Mouse (Mus musculus) layer of hippocampus, adult 8-10 months (tissue): ENCODE results near the gene Olfr1316. TPM values are rescaled to one million over a fixed set of nuclear protein-coding genes. Genes with fewer than 3 reads are reported as not detected.

Experiments used
- DNase-seq, 2 experiments: peaks; one replicate each; pipeline ENCODE4 v3.0.0; 2022; ENCODE audit warnings: low spot score in 2 of 2
- total RNA-seq, 4 experiments: library from RNA; stranded (reverse); gene quantifications; 2 replicates each; pipeline ENCODE4 v1.2.4; 2022

Gene Olfr1316
- not detected for total RNA-seq

DNA sequence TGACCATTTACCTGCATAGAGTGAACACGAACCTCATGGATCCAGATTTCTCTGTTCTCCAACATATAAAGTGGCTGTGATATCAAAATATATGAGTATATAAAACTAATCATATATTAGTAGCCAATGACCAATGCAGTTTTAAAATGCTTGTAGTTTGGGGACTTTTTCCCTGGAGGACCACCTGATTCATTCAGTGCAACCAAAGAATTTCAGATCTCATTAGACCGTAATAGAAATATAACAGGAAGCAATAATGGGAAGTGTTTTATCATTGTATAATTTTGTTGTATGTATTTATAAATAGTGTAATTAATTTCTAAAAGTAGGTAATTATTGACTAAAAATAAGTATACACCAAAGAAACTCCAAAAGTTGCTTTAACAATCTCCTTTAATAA is at the start of gene Olfr1316:
Olfr1316 (minus strand) TSS at position 101 of the 400 bp plus-strand sequence.
- DNase-seq = no peak

DNA sequence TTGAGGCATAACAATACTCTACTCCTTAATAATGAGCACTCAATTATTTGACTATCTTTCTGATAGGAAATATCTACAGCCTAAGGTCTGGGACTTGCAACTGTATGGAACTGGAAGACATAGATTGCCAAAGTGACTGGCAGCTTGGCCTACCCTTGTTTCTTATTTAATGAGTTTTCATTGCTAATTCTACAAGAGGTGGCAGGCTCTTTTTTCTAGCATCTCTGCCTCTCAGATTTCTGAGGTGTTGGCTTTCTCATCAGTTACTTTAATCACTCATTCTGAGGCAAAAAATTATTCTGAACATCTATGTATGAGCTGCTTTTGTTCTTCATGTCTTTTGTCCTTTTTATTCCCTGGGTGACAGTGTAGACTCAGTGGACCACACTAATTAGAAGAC is 19.1 kb upstream of the Olfr1316 start, which contains the start of gene Olfr1318:
Olfr1318 (plus strand) TSS at position 301 of the 400 bp plus-strand sequence.
- DNase-seq = no peak

DNA sequence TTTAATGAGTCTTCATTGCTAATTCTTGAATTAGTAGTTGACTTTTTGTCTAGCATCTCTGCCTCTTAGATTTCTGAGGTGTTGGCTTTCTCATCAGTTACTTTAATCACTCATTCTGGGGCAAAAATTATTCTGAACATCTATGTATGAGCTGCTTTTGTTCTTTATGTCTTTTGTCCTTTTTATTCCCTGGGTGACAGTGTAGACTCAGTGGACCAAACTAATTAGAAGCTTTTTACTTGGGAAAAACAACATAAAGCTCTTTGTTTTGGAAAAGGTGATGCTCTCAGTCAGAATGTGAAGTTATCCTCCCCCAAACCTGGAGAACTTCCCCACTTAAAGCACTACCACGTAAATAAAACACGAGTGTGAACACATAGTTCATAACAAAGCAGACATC is 5.3 kb upstream of the Olfr1316 start, which contains the start of gene Olfr1317:
Olfr1317 (plus strand) TSS at position 301 of the 400 bp plus-strand sequence.
- no peak for DNase-seq

DNA sequence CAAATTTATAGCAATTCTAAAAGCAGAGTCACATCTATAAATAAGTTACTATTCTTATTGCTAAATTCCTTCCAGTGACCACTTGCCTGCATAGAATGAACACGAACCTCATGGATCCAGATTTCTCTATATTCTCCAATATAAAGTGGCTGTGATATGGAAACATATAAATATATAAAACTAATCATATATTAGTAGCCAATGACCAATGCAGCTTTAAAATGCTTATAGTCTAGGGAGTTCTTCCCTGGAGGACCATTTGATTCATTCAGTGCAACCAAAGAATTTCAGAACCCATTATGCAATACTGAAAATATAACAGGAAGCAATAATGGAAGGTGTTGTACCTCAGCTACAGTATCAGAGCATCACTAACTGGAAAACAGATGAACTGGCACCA is 19.4 kb downstream of the Olfr1316 start, which contains the start of gene Olfr1315-ps1:
Olfr1315-ps1 (minus strand) TSS at position 101 of the 400 bp plus-strand sequence.
- DNase-seq = no peak

GRCm38 (mm10) chr2:112096681-112097080 is 38.1 kb downstream of the Olfr1316 start, which contains the start of gene Olfr1314:
Gene Olfr1314, minus strand, starts transcription at chr2:112096781.
- DNase-seq = no peak

DNA sequence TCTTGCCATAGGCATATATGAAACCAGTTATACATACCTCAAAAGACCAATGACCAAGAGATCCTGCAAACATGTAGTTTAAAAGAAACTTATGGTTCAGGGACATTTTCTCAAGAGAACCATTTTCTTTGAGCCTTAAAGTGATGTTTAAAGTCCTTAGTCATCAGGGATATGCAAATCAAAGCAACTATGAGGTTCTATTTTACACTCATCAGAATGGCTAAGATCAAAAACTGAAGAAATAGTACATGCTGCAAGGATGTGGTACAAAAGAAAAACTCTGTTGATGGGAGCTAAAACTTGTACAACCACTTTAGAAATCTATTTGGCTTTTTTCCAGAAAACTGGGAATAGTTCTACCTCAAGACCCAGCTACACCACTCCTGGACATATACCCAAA is 57.0 kb downstream of the Olfr1316 start, which contains the start of gene Olfr1313:
Olfr1313 (minus strand) TSS at position 101 of the 400 bp plus-strand sequence.
- DNase-seq = no peak

Other genes starting within 250 kb of the Olfr1316 start
- gene Olfr1306, start 218.7 kb downstream of the Olfr1316 start, total RNA-seq = not detected
- under 1 TPM; 0.02 to 0.05 (median 0.04) TPM for gene Olfr1307, start 185.5 kb downstream of the Olfr1316 start, total RNA-seq
- gene Olfr1308, start 170.0 kb downstream of the Olfr1316 start, total RNA-seq = not detected
- gene Olfr1309, start 144.7 kb downstream of the Olfr1316 start, total RNA-seq = not detected
- gene Olfr1310, start 122.3 kb downstream of the Olfr1316 start, total RNA-seq = not detected
- gene Olfr1311, start 110.6 kb downstream of the Olfr1316 start, total RNA-seq = not detected
- gene Olfr1312, start 84.7 kb downstream of the Olfr1316 start, total RNA-seq = not detected
- not detected for gene Olfr1313, start 57.1 kb downstream of the Olfr1316 start, total RNA-seq
- not detected for gene Olfr1314, start 38.2 kb downstream of the Olfr1316 start, total RNA-seq
- gene Olfr1315-ps1, start 19.5 kb downstream of the Olfr1316 start, total RNA-seq = not detected
- gene Olfr1317, start 5.4 kb upstream of the Olfr1316 start, total RNA-seq = not detected
- gene Olfr1318, start 19.2 kb upstream of the Olfr1316 start, total RNA-seq = not detected
- gene Lpcat4, start 104.5 kb upstream of the Olfr1316 start, total RNA-seq = 10 to 100 TPM; 82.2 to 88.5 (median 84.5) TPM
- not detected for gene Nutm1, start 124.3 kb upstream of the Olfr1316 start, total RNA-seq
- 10 to 100 TPM; 44.3 to 56.8 (median 50.6) TPM for gene Nop10, start 126.9 kb upstream of the Olfr1316 start, total RNA-seq
- gene Slc12a6, start 130.8 kb upstream of the Olfr1316 start, total RNA-seq = 100 to 1,000 TPM in 3 of 4 experiments, 10 to 100 TPM in 1; 92.5 to 117 (median 109) TPM
- gene Gm21985, start 131.3 kb upstream of the Olfr1316 start, total RNA-seq = 1 to 10 TPM in 3 of 4 experiments, under 1 TPM in 1; 0.96 to 3.1 (median 2.8) TPM
- 100 to 1,000 TPM; 125 to 129 (median 127) TPM for gene Emc4, start 233.1 kb upstream of the Olfr1316 start, total RNA-seq
- gene Katnbl1, start 244.2 kb upstream of the Olfr1316 start, total RNA-seq = 10 to 100 TPM; 10.6 to 14.5 (median 11.1) TPM